Mouse (Mus musculus) kidney, postnatal 10 days (tissue): ENCODE measurements around the gene Tom1.
A peak's percentile ranks its signal among the peaks of the same experiment; 100 is the strongest.

ENCODE experiments used
- DNase-seq: peaks from one replicate; pipeline ENCODE4 v3.0.0; 2021; ENCODE audit warnings: mixed read lengths

Gene Tom1

GRCm38 (mm10) chr8:75090781-75091365 lies 57.4 kb downstream of the Tom1 start:
- no peak for DNase-seq

GRCm38 (mm10) chr8:75093399-75094156 lies 60.1 kb downstream of the Tom1 start, which contains the start of gene Hmox1:
Hmox1 (plus strand) TSS chr8:75093621.
- DNase-seq, result peak; percentile 97

- no peak for DNase-seq
Observed at GRCm38 (mm10) chr8:75102956-75103355, 69.5 kb downstream of the Tom1 start.

- DNase-seq, result no peak
Observed at GRCm38 (mm10) chr8:75103376-75103878, 69.9 kb downstream of the Tom1 start.

GRCm38 (mm10) chr8:75108527-75109235 lies 75.2 kb downstream of the Tom1 start:
- DNase-seq, result peak; percentile 91

- peak; percentile 99 for DNase-seq
Observed at GRCm38 (mm10) chr8:75109236-75109967, 75.9 kb downstream of the Tom1 start, which contains the start of gene Mcm5. Mcm5 (plus strand) TSS chr8:75109569.

- DNase-seq, result peak; percentile 18
Observed at GRCm38 (mm10) chr8:75110093-75110492, 76.6 kb downstream of the Tom1 start.

- no peak for DNase-seq
Observed at GRCm38 (mm10) chr8:75118505-75118904, 85.0 kb downstream of the Tom1 start.

- DNase-seq, result no peak
Observed at GRCm38 (mm10) chr8:75119287-75119686, 85.8 kb downstream of the Tom1 start.
